Mouse (Mus musculus) neural tube, embryonic 13.5 days (tissue): ENCODE measurements at regions not wholly inside any gene's neighbourhood (a gene's known extent, or its start where the extent isn't known, plus 50 kb on each side); places are given as distances from the start of the nearest gene placed in this dataset.

ENCODE experiments used
- ATAC-seq: fragments of 200-750 bp; cut with Nextera tagmentation; 2 replicates; pipeline ENCODE4 v1.8.0; 2017; ENCODE audit warnings: low read depth, mild to moderate bottlenecking, moderate TSS enrichment, moderate library complexity
- H3K27ac ChIP-seq: fragments of 300-500 bp; sonication (generic); replicated peaks from 2 replicates; pipeline ENCODE4 v1.5.1; 2015; ENCODE audit warnings: moderate library complexity, mild to moderate bottlenecking, inconsistent platforms
- H3K27me3 ChIP-seq: fragments of 300-500 bp; sonication (generic); 2 replicates; pipeline ENCODE4 v1.6.1; 2015; ENCODE audit warnings: mild to moderate bottlenecking, inconsistent platforms
- H3K36me3 ChIP-seq: fragments of 300-500 bp; sonication (generic); 2 replicates; pipeline ENCODE4 v1.6.1; 2015; ENCODE audit warnings: mild to moderate bottlenecking, inconsistent platforms
- H3K4me1 ChIP-seq: fragments of 300-500 bp; sonication (generic); replicated peaks from 2 replicates; pipeline ENCODE4 v1.6.1; 2015; ENCODE audit warnings: inconsistent platforms
- H3K4me2 ChIP-seq: fragments of 300-500 bp; sonication (generic); 2 replicates; pipeline ENCODE4 v1.6.1; 2015; ENCODE audit warnings: inconsistent platforms, mild to moderate bottlenecking, moderate library complexity
- H3K4me3 ChIP-seq: fragments of 300-500 bp; sonication (generic); 2 replicates; pipeline ENCODE4 v1.5.1; 2015; ENCODE audit warnings: mild to moderate bottlenecking, inconsistent platforms
- H3K9ac ChIP-seq: fragments of 300-500 bp; sonication (generic); 2 replicates; pipeline ENCODE4 v1.6.1; 2015; ENCODE audit warnings: moderate library complexity, mild to moderate bottlenecking, inconsistent platforms
- H3K9me3 ChIP-seq: fragments of 300-500 bp; sonication (generic); 2 replicates; pipeline ENCODE4 v1.6.1; 2016; ENCODE audit warnings: inconsistent platforms
- WGBS: fragments of 180-500 bp; shearing (Covaris S2); methylation state at CpG from one replicate; pipeline ENCODE4 v1.1.7; 2015; 5-methylcytosine and 5-hydroxymethylcytosine counted together

DNA sequence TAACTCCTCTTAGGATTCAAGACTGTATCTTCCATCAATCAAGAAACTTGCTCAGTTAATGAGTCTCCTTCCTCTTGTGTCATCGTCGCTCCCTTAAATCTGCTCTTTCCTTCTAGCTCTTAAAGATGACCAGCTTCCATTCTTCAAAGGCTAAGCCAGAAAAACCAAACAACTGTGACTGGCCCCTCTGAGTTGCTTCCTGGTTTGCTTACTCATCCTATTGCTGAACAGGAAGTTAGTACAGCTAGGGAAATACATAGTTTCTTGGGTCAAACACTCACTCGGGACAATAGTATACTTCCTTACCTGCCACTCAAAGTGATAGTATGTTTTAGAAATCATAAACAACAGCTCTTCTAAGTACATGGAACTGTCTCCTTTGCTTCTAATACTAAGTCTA is 237.9 kb downstream of the Usp25 start:
- H3K4me2 ChIP-seq = no peak overlapping the region
- no peaks in the 10 kb centered on the region for H3K9me3 ChIP-seq
- 70% methylated on average over 3 of the region's 3 CpGs for WGBS
- H3K4me1 ChIP-seq = peaks cover 12% of the 10 kb centered on the region
- 0 out of 2 replicates have a peak, but pooled peaks cover 5% of the 10 kb centered on the region for H3K36me3 ChIP-seq
- H3K9ac ChIP-seq = no peak overlapping the region
- no peak overlapping the region for H3K4me3 ChIP-seq
- no peak for ATAC-seq
- H3K27me3 ChIP-seq = no peaks in the 10 kb centered on the region
- H3K27ac ChIP-seq = no peak overlapping the region

DNA sequence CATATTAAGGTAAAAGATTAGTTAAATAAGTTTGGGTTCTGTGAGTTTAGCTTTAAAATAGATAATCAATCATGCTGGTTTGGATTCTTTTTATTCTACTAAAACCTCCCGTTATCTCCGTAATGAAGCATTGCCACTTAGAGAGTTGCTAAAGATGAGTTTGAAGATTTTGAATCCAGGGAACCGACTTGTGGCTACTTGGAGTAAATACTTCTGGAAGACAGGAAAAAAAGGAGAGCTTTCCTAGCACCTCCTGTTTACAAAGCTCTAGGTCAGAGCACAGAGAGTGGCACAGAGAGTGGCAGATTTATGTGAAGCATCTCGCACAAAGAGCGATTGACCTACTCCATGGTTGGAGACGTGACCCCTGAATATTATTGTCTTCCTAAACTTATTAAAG is 227.4 kb downstream of the Usp25 start:
- Histone ChIP-seq H3K4me3 (no peak overlapping the region), H3K27ac (peak overlapping the region; percentile 39; the same call in 1 of the 2 replicates), H3K9ac (no peak overlapping the region), H3K4me2 (peak overlapping the region; percentile 43), H3K36me3 (0 out of 2 replicates have a peak, but pooled peaks cover 2% of the 10 kb centered on the region), H3K27me3 (no peaks in the 10 kb centered on the region), H3K4me1 (peaks cover 42% of the 10 kb centered on the region), H3K9me3 (no peaks in the 10 kb centered on the region)
- 30% methylated on average over 6 of the region's 6 CpGs for WGBS
- no peak for ATAC-seq

DNA sequence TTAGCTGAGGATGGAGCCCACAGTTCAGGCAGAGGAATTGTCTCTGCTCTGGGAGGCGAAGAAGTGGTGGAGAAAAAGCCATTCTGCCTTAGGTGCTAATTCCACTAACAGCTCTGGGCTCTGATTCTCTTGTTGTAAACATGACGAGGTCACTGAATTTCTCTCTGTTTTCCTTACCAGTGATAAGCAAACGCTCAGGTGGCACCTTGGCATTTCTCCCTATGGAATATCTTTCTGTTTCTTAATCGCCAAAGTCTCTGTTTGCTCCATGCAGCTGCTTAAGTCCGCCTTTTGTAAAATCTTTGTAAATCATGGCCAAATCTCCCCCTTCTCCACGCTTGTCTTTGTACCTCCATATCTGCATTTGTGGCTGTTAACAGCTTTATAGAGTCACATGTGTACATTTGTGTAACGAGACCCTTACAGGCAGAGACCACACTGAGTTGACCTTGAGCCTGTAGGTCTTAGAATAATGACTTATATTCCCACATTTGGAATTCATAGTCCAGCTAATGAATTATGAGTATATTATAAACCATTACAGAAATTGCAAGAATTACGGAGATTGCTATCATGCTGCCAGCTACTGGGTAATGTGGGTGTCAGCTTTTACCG is 225.8 kb downstream of the Usp25 start:
- H3K9me3 ChIP-seq = no peaks in the 10 kb centered on the region
- H3K4me1 ChIP-seq = peaks cover 48% of the 10 kb centered on the region
- 21% methylated on average over 9 of the region's 9 CpGs for WGBS
- peak overlapping the region; percentile 40 for H3K4me3 ChIP-seq
- no peaks in the 10 kb centered on the region for H3K27me3 ChIP-seq
- H3K4me2 ChIP-seq = peak overlapping the region; percentile 57
- H3K27ac ChIP-seq = peak overlapping the region; percentile 96
- H3K9ac ChIP-seq = peak overlapping the region; percentile 67
- ATAC-seq = no peak
- H3K36me3 ChIP-seq = 0 out of 2 replicates have a peak, but pooled peaks cover 2% of the 10 kb centered on the region

DNA sequence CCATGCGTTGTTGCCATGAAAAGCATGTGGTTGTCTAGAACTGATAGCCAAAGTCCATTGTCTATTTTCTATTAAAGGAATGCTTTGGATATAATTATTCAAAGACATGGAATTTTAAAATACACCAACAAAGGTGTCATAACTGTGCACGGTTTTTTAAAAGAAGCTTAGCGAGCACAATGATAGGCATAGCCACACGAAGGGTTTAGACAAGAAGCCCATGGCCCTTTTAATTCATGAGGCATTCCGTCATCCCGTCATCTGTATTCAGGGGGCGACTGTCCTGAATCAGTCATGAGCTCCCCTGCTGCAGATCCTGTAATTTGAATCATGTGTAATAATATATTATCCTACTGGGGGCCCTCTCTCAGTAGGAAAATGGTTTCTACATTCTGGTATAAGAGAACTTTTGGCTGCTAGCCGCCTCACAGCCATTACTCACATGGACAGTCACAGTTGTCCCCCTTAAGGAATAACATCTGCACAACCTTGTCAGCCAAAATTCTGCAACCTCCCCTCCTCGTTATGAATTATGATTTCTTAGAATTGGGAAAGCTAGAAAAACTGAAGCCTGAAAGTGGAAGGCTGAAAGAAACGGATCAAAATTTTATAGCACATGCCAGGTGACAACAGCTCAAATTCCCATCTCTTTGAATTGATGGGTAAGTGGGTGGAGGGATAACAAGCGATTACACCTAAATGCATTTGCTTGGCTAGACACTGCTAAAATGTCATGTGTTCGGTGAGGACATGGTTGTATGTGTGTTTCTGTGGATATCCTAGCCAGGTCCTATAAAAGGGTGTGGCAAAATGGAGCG is 225.1 kb downstream of the Usp25 start:
- peak overlapping the region; percentile 96 for H3K27ac ChIP-seq
- 15% methylated on average over 13 of the region's 13 CpGs for WGBS
- no peaks in the 10 kb centered on the region for H3K27me3 ChIP-seq
- peak overlapping the region; percentile 40 for H3K4me3 ChIP-seq
- ATAC-seq = peak; percentile 33
- peak overlapping the region; percentile 67 for H3K9ac ChIP-seq
- H3K4me2 ChIP-seq = peak overlapping the region; percentile 57
- peaks cover 48% of the 10 kb centered on the region for H3K4me1 ChIP-seq
- 0 out of 2 replicates have a peak, but pooled peaks cover 2% of the 10 kb centered on the region for H3K36me3 ChIP-seq
- H3K9me3 ChIP-seq = no peaks in the 10 kb centered on the region

DNA sequence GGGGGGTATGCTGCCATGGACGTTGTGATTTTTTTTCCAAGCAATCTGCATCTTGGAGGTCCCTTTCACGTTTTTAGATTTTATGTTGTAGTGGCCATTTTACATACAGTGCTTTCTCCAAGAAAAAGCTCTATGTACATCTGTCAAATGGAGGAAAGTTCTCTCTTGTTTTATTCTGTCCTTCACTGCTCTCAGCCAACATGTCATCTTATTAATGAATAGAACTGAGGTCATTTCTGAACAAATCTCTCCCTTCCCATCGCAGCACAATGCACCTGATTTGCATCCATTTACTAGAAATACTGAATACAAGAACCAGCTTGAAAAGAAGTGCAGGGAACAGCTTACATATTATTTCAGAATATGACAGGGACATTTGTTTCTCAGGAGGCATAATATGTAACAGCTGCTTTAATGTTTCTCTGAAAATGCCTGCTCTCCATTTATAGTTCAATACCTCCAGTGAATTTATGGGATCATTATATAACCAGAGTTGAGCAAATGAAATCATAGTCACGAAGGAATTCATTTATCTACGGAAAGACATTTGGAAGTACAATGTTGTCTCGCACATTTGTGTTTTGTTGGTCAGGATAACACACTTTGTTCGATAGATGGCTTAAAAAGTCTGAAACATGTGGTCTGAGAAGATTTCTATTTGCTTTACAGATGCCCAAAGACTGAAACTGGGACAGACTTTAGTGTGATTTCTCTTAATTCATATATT is 224.3 kb downstream of the Usp25 start:
- peak overlapping the region; percentile 57 for H3K4me2 ChIP-seq
- peak overlapping the region; percentile 96 for H3K27ac ChIP-seq
- H3K4me1 ChIP-seq = peaks cover 44% of the 10 kb centered on the region
- no peaks in the 10 kb centered on the region for H3K9me3 ChIP-seq
- H3K36me3 ChIP-seq = no peaks in the 10 kb centered on the region
- peak overlapping the region; percentile 67 for H3K9ac ChIP-seq
- no peaks in the 10 kb centered on the region for H3K27me3 ChIP-seq
- 19% methylated on average over 7 of the region's 7 CpGs for WGBS
- peak overlapping the region; percentile 40 for H3K4me3 ChIP-seq
- no peak for ATAC-seq

DNA sequence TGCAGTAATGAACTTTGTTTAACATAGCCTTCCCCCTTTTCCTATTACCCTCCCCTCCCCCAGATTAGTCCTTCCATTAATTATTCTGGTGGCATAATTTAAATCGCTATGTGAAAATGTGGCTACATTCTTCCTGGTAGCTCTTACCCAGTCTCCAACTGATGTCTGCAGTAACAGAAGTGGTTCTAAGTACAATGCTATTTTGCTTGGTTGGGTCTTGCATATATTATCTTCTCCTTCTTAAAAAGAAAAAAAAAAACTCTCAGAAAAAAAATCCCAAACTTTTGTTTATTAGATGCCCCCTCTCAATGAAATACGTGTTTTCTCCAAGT is 223.7 kb downstream of the Usp25 start:
- H3K27me3 ChIP-seq = no peaks in the 10 kb centered on the region
- ATAC-seq = no peak
- peak overlapping the region; percentile 67 for H3K9ac ChIP-seq
- peak overlapping the region; percentile 96 for H3K27ac ChIP-seq
- 21% methylated on average over 2 of the region's 2 CpGs for WGBS
- H3K9me3 ChIP-seq = no peaks in the 10 kb centered on the region
- peak overlapping the region; percentile 40 for H3K4me3 ChIP-seq
- H3K4me2 ChIP-seq = peak overlapping the region; percentile 57
- H3K36me3 ChIP-seq = no peaks in the 10 kb centered on the region
- peaks cover 43% of the 10 kb centered on the region for H3K4me1 ChIP-seq

DNA sequence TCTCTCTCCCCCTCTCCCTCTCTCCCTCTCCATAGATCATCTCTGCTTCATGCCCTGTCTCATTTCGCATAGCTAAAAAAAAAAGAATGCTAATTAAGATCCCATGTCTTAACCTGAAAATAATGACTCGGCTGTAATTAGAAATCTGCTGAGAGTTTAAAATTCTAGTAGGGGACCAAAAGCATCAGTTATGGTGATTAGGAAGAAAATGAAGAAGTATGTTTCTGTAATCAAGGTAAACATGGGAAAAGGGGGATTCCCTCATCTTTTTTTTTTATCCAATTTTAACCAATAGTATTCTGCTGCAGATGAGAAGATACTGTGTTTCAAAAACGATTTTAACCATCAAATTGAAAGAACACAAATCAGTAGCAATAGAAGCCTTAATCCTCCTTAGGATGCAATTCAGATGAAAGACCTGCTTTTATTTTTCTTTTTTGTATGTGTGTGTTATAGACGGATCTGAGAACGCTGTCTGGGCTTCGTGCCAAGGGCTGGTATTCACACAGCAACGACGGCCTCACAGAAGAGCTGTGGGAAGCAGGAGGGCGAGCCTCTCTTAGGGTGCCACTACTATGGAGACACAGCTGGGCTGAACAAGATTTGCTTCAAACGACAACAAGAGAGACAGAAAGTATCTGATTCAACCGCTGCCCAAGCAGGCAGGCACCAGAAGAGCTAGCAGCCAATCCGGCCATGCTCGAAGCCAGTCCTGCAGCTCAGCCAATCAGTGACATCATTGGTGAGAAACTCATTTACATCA is 223.2 kb downstream of the Usp25 start:
- Histone ChIP-seq H3K36me3 (no peaks in the 10 kb centered on the region), H3K27ac (peak overlapping the region; percentile 96), H3K9ac (peak overlapping the region; percentile 67), H3K27me3 (no peaks in the 10 kb centered on the region), H3K4me3 (peak overlapping the region; percentile 40), H3K9me3 (no peaks in the 10 kb centered on the region), H3K4me1 (peaks cover 42% of the 10 kb centered on the region), H3K4me2 (peak overlapping the region; percentile 57)
- WGBS = 10% methylated on average over 13 of the region's 13 CpGs
- ATAC-seq = peak; percentile 84

DNA sequence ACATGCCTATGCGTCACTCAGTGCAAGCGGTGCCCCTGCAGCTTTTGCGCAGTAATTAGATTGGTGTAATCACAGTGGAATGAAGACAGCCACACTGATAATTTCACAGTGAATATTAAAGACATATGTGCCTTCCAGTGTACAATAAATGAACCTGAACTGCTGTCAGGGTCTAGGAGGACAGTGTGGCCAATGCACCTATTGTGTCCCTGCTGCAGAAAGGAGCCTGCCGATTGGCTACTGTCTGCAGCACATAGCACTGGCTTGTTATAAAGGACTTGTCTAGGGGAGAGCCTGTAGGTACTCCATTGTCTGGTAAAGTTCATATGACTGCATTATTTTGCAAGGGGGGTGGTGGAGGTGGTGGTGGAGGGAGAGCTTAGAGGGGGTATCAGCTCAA is 222.5 kb downstream of the Usp25 start:
- H3K4me2 ChIP-seq = peak overlapping the region; percentile 57
- WGBS = 23% methylated on average over 4 of the region's 4 CpGs
- peak; percentile 89 for ATAC-seq
- H3K27me3 ChIP-seq = no peaks in the 10 kb centered on the region
- H3K27ac ChIP-seq = peak overlapping the region; percentile 96
- H3K36me3 ChIP-seq = no peaks in the 10 kb centered on the region
- peaks cover 36% of the 10 kb centered on the region for H3K4me1 ChIP-seq
- peak overlapping the region; percentile 67 for H3K9ac ChIP-seq
- no peaks in the 10 kb centered on the region for H3K9me3 ChIP-seq
- H3K4me3 ChIP-seq = peak overlapping the region; percentile 40

DNA sequence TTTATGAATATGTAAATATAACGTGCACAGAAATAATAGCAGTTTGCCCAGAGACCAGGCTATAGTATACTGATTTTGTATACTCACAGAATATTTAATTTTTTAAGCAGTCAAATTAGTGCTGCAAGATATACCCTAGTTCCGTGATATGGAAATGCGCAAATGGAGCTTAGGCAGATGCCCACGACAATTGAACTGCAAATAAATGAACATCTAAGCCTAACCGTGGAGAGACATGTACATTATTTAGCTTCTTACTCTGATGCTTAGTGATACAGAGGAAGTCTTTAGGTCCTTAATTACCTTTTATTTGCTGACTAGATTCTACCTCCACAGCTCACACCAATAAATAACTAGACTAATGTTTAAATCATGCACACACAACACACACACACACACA is 221.9 kb downstream of the Usp25 start:
- ATAC-seq = 0 out of 2 replicates have a peak, but pooled peaks have one; percentile 3
- no peaks in the 10 kb centered on the region for H3K9me3 ChIP-seq
- peak overlapping the region; percentile 96 for H3K27ac ChIP-seq
- no peaks in the 10 kb centered on the region for H3K27me3 ChIP-seq
- peak overlapping the region; percentile 40 for H3K4me3 ChIP-seq
- peaks cover 33% of the 10 kb centered on the region for H3K4me1 ChIP-seq
- peak overlapping the region; percentile 57 for H3K4me2 ChIP-seq
- H3K36me3 ChIP-seq = no peaks in the 10 kb centered on the region
- peak overlapping the region; percentile 67 for H3K9ac ChIP-seq
- 36% methylated on average over 5 of the region's 5 CpGs for WGBS
